Mouse (Mus musculus) C2C12 (cell line): ENCODE data around the gene Ubqln5.

Experiments used
- CEBPB ChIP-seq: IDR thresholded peaks from one replicate; pipeline ENCODE4 v1.6.1; 2011; ENCODE audit warnings: low read depth, mild to moderate bottlenecking, control low read depth, moderate library complexity
- CTCF ChIP-seq: IDR thresholded peaks from one replicate; pipeline ENCODE4 v1.5.1; 2011; ENCODE audit not compliant: control insufficient read depth, insufficient read depth, insufficient read length
- MAX ChIP-seq: IDR thresholded peaks from one replicate; pipeline ENCODE4 v1.6.1; 2011; ENCODE audit warnings: mild to moderate bottlenecking, control low read depth
- MYOD1 ChIP-seq: IDR thresholded peaks from one replicate; pipeline ENCODE4 v1.6.1; 2011; ENCODE audit warnings: low read depth; ENCODE audit not compliant: control insufficient read depth, insufficient read length
- MYOG ChIP-seq: IDR thresholded peaks from one replicate; pipeline ENCODE4 v1.6.1; 2011; ENCODE audit not compliant: control insufficient read depth, insufficient read length; ENCODE audit errors: extremely low read depth
- USF1 ChIP-seq: IDR thresholded peaks from one replicate; pipeline ENCODE4 v1.6.1; 2011; ENCODE audit warnings: low read depth, mild to moderate bottlenecking, control low read depth, moderate library complexity

GRCm38 (mm10) chr7:104150456-104150855 lies 20.8 kb upstream of the Ubqln5 start, which contains the start of gene Ubqlnl:
- TF ChIP-seq CEBPB (no peak), CTCF (no peak), USF1 (no peak), MYOD1 (no peak), MAX (no peak), MYOG (no peak)
